Mouse (Mus musculus) midbrain, embryonic 14.5 days (tissue): ENCODE results near the gene Tspan15. TPM values are rescaled to one million over a fixed set of nuclear protein-coding genes. Genes with fewer than 3 reads are reported as not detected.

Source experiments
- ATAC-seq: fragments of 200-750 bp; cut with Nextera tagmentation; 2 replicates; pipeline ENCODE4 v1.8.0; 2017; ENCODE audit warnings: moderate number of reproducible peaks, moderate library complexity; ENCODE audit not compliant: low FRiP score, low TSS enrichment
- DNase-seq: peaks from one replicate; pipeline ENCODE4 v3.0.0-alpha.2; 2015
- H3K27ac ChIP-seq: fragments of 300-500 bp; sonication (generic); replicated peaks from 2 replicates; pipeline ENCODE4 v1.5.1; 2014; ENCODE audit warnings: mild to moderate bottlenecking, low read depth, low read length, moderate library complexity
- H3K27me3 ChIP-seq: fragments of 300-500 bp; sonication (generic); 2 replicates; pipeline ENCODE4 v1.6.1; 2014; ENCODE audit warnings: low read length, control low read depth, mixed read lengths; ENCODE audit not compliant: control insufficient read depth, insufficient read depth
- H3K36me3 ChIP-seq: fragments of 300-500 bp; sonication (generic); 2 replicates; pipeline ENCODE4 v1.6.1; 2014; ENCODE audit warnings: low read length, control low read depth; ENCODE audit not compliant: control insufficient read depth, insufficient read depth
- H3K4me1 ChIP-seq: fragments of 300-500 bp; sonication (generic); 2 replicates; pipeline ENCODE4 v1.6.1; 2014; ENCODE audit warnings: mild to moderate bottlenecking, antibody characterized with exemption, low read length, control low read depth; ENCODE audit not compliant: control insufficient read depth, insufficient read depth
- H3K4me2 ChIP-seq: fragments of 300-500 bp; sonication (generic); 2 replicates; pipeline ENCODE4 v1.6.1; 2014; ENCODE audit warnings: mild to moderate bottlenecking, low read length, moderate library complexity
- H3K4me3 ChIP-seq: fragments of 300-500 bp; sonication (generic); replicated peaks from 2 replicates; pipeline ENCODE4 v1.5.1; 2014; ENCODE audit warnings: low read depth, low read length
- H3K9ac ChIP-seq: fragments of 300-500 bp; sonication (generic); replicated peaks from 2 replicates; pipeline ENCODE4 v1.6.1; 2014; ENCODE audit warnings: mild to moderate bottlenecking, low read length, moderate library complexity
- H3K9me3 ChIP-seq: fragments of 300-500 bp; sonication (generic); 2 replicates; pipeline ENCODE4 v1.6.1; 2016; ENCODE audit warnings: low read length, control low read depth, mixed read lengths; ENCODE audit not compliant: control insufficient read depth
- WGBS: fragments of 180-500 bp; shearing (Covaris S2); extraction: QIAGEN DNeasy Blood & Tissue Kit; methylation state at CpG from one replicate; pipeline ENCODE4 v1.1.7; 2014; 5-methylcytosine and 5-hydroxymethylcytosine counted together
- polyA plus RNA-seq: library from polyadenylated mRNA; unstranded; fragments of >200 nt; fragmentation: Nextera tagmentation; extraction: Ambion mirVana; gene quantifications from 2 replicates; pipeline ENCODE4 v1.2.1, GENCODE M21; 2014

Tspan15 gene
- polyA plus RNA-seq, 1 experiment from 2014 or later = 12.7 TPM

- ATAC-seq = no peak
- H3K4me3 ChIP-seq = no peak overlapping the region
- no peaks in the 10 kb centered on the region for H3K27me3 ChIP-seq
- H3K9ac ChIP-seq = no peak overlapping the region
- H3K9me3 ChIP-seq = no peaks in the 10 kb centered on the region
- H3K4me1 ChIP-seq = no peaks in the 10 kb centered on the region
- 84% methylated on average over 2 of the region's 2 CpGs for WGBS
- no peaks in the 10 kb centered on the region for H3K36me3 ChIP-seq
- H3K27ac ChIP-seq = no peak overlapping the region
- no peak overlapping the region for H3K4me2 ChIP-seq
- DNase-seq = no peak
Observed at GRCm38 (mm10) chr10:62221647-62222046, 9.4 kb downstream of the Tspan15 start.

GRCm38 (mm10) chr10:62220732-62221514, 10.1 kb downstream of the Tspan15 start:
- H3K27ac ChIP-seq = no peak overlapping the region
- H3K36me3 ChIP-seq = no peaks in the 10 kb centered on the region
- no peaks in the 10 kb centered on the region for H3K9me3 ChIP-seq
- 74% methylated on average over 8 of the region's 8 CpGs for WGBS
- no peak for DNase-seq
- no peak overlapping the region for H3K4me3 ChIP-seq
- H3K27me3 ChIP-seq = no peaks in the 10 kb centered on the region
- no peaks in the 10 kb centered on the region for H3K4me1 ChIP-seq
- no peak overlapping the region for H3K9ac ChIP-seq
- no peak overlapping the region for H3K4me2 ChIP-seq
- no peak for ATAC-seq

GRCm38 (mm10) chr10:62218789-62219172, 12.3 kb downstream of the Tspan15 start:
- no peak overlapping the region for H3K9ac ChIP-seq
- H3K4me2 ChIP-seq = no peak overlapping the region
- H3K4me3 ChIP-seq = no peak overlapping the region
- DNase-seq (no peak), ATAC-seq (no peak)
- no peak overlapping the region for H3K27ac ChIP-seq
- no peaks in the 10 kb centered on the region for H3K27me3 ChIP-seq
- H3K36me3 ChIP-seq = no peaks in the 10 kb centered on the region
- WGBS = 80% methylated on average over 7 of the region's 7 CpGs
- no peaks in the 10 kb centered on the region for H3K9me3 ChIP-seq
- no peaks in the 10 kb centered on the region for H3K4me1 ChIP-seq

DNA sequence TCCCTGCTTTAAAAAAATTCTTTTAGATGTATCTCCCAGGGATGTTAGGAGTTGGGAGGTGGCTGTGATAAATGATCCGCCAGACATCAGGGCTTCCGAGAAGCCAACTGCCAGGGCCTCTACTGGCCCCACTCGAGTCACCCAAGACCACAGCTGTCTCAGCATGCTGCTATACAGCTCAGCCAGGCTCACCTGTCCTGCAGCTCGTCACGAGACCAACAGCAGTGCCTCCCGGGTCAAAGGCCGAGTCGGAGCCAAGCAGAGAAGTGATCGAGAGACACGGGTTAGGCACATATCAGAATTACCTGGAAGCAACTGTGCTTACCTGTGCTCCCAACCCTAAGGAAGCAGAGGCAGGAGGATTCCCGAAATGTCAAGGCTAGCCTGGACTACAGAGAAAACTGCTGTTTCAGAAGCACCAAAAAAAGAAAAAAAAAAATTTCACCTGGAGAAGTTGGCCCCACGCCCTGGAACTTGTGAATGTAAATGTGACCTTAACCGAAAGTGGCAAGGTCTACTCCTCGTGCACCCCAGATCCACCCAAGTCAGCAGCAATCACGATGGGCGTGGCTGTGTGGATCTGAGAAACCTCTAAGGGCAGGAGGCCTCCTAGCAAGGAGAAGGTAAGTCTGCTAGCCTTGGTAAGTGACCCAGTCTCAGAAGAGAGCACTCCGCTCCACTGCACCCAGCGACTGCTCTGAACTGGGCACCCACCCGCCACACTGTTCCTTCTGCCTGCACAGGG, 12.8 kb downstream of the Tspan15 start:
- Histone ChIP-seq H3K4me1 (no peaks in the 10 kb centered on the region), H3K27me3 (no peaks in the 10 kb centered on the region), H3K9ac (no peak overlapping the region), H3K4me2 (no peak overlapping the region), H3K27ac (no peak overlapping the region), H3K4me3 (no peak overlapping the region), H3K9me3 (no peaks in the 10 kb centered on the region), H3K36me3 (no peaks in the 10 kb centered on the region)
- ATAC-seq (no peak), DNase-seq (no peak)
- 91% methylated on average over 19 of the region's 19 CpGs for WGBS

- WGBS = 37% methylated on average over 8 of the region's 8 CpGs
- no peak overlapping the region; the same call in 1 of the 2 replicates for H3K9ac ChIP-seq
- no peak overlapping the region for H3K4me2 ChIP-seq
- peak; percentile 27 for DNase-seq
- H3K36me3 ChIP-seq = no peaks in the 10 kb centered on the region
- no peak for ATAC-seq
- H3K27ac ChIP-seq = 0 out of 2 replicates have a peak overlapping the region, but pooled peaks have one; percentile 41
- no peaks in the 10 kb centered on the region for H3K9me3 ChIP-seq
- no peak overlapping the region for H3K4me3 ChIP-seq
- no peaks in the 10 kb centered on the region for H3K4me1 ChIP-seq
- H3K27me3 ChIP-seq = no peaks in the 10 kb centered on the region
Observed at GRCm38 (mm10) chr10:62217196-62217595, 13.9 kb downstream of the Tspan15 start.

- H3K9me3 ChIP-seq = no peaks in the 10 kb centered on the region
- no peak overlapping the region for H3K4me3 ChIP-seq
- ATAC-seq (no peak), DNase-seq (no peak)
- no peaks in the 10 kb centered on the region for H3K27me3 ChIP-seq
- no peaks in the 10 kb centered on the region for H3K4me1 ChIP-seq
- no peak overlapping the region; the same call in 1 of the 2 replicates for H3K27ac ChIP-seq
- H3K4me2 ChIP-seq = no peak overlapping the region
- H3K36me3 ChIP-seq = no peaks in the 10 kb centered on the region
- WGBS = 49% methylated on average over 5 of the region's 5 CpGs
- H3K9ac ChIP-seq = no peak overlapping the region
Observed at GRCm38 (mm10) chr10:62216595-62216994, 14.5 kb downstream of the Tspan15 start.

DNA sequence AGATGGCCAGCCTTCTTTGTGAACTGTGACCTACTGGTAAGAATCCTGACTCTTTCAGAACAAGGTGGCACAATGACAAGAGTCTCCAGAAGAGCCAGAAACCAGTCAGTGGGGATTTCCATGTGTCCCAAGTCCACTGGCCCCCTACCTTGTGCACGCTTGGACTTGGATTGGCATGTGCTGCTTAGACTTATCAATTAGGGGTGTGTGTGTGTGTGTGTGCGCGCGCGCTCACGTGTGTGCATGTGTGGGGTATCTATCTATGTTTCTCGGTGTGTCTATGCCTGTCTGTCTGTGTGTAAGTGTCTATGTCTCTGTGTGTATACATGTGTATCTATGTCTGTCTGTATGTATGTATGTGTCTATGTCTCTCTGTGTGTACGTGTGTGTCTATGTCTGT, 15.4 kb downstream of the Tspan15 start:
- Histone ChIP-seq H3K9me3 (no peaks in the 10 kb centered on the region), H3K4me3 (no peak overlapping the region), H3K9ac (no peak overlapping the region), H3K27ac (no peak overlapping the region), H3K36me3 (no peaks in the 10 kb centered on the region), H3K27me3 (no peaks in the 10 kb centered on the region), H3K4me1 (no peaks in the 10 kb centered on the region), H3K4me2 (no peak overlapping the region)
- no peak for DNase-seq
- no peak for ATAC-seq
- 97% methylated on average over 8 of the region's 8 CpGs for WGBS

GRCm38 (mm10) chr10:62215169-62215616, 15.9 kb downstream of the Tspan15 start:
- Histone ChIP-seq H3K36me3 (no peaks in the 10 kb centered on the region), H3K4me2 (no peak overlapping the region), H3K4me1 (no peaks in the 10 kb centered on the region), H3K27me3 (no peaks in the 10 kb centered on the region), H3K9me3 (no peaks in the 10 kb centered on the region), H3K27ac (no peak overlapping the region), H3K4me3 (no peak overlapping the region), H3K9ac (no peak overlapping the region)
- ATAC-seq = no peak
- 65% methylated on average over 5 of the region's 5 CpGs for WGBS
- no peak for DNase-seq
